Mouse (Mus musculus) left cerebral cortex, adult 18-20 months (tissue): ENCODE data around the gene C2cd5. TPM values are rescaled to one million over a fixed set of nuclear protein-coding genes. Genes with fewer than 3 reads are reported as not detected.
A peak's percentile ranks its signal among the peaks of the same experiment; 100 is the strongest.
"Not testable (repeated sequence)": the region's sequence is repeated elsewhere in the genome, so short reads cannot be mapped to it uniquely, and the experiment has no call there.

Source experiments
- DNase-seq, 2 experiments: peaks; one replicate each; pipeline ENCODE4 v3.0.0; 2021 to 2022; ENCODE audit warnings: low spot score in 2 of 2, mixed read lengths in 1 of 2
- total RNA-seq, 2 experiments: library from RNA; stranded (reverse); gene quantifications; 2 replicates each; pipeline ENCODE4 v1.2.3; 2021

Gene C2cd5
- total RNA-seq, 2 experiments from 2014 or later = 89.5 to 92.6 TPM

DNA sequence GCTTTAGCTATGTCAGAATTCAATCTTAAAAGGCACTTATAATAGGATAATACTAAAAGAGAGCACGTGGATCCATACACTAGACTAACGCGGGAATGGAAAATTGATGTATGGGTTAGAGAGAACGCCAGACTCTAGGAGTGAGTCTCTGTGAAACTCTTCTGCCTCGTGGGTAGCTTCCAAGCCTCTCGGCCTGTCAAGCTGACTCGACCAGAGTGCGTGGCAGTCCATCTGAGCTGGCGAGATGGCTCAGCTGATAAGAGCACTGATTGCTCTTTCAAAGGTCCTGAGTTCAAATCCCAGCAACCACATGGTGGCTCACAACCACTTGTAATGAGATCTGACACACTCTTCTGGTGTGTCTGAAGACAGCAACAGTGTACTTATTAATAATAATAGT is 113.2 kb downstream of the C2cd5 start:
- not testable (repeated sequence) for DNase-seq

DNA sequence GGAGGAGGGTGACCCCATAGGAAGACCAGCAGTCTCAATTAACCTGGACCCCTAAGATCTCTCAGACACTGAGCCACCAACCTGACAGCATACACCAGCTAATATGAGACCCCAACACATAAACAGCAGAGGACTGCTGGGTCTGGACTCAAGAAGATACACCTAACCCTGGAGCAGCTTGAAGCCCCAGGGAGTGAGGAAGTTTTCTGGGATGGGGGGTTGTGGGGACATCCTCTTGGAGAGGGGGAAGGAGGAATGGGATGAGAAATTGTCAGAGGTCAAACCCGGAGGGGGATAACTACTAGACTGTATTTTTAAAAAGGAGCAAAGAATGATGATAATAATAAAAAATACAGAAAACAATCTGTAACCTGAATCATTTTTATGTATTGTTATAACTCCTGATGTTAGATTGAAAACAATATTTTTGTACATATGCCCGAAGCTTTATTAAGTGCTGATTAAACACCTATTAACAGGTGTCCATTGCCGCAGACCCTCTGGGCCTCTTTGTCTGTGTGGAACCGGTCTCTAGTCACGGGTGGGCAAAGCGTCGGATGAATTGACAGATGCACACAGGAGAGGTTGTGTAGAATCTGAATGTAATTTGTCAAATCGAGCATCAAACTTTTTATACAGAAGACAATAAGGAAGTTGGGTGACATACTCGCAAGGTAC is 114.2 kb downstream of the C2cd5 start:
- DNase-seq = not testable (repeated sequence)

DNA sequence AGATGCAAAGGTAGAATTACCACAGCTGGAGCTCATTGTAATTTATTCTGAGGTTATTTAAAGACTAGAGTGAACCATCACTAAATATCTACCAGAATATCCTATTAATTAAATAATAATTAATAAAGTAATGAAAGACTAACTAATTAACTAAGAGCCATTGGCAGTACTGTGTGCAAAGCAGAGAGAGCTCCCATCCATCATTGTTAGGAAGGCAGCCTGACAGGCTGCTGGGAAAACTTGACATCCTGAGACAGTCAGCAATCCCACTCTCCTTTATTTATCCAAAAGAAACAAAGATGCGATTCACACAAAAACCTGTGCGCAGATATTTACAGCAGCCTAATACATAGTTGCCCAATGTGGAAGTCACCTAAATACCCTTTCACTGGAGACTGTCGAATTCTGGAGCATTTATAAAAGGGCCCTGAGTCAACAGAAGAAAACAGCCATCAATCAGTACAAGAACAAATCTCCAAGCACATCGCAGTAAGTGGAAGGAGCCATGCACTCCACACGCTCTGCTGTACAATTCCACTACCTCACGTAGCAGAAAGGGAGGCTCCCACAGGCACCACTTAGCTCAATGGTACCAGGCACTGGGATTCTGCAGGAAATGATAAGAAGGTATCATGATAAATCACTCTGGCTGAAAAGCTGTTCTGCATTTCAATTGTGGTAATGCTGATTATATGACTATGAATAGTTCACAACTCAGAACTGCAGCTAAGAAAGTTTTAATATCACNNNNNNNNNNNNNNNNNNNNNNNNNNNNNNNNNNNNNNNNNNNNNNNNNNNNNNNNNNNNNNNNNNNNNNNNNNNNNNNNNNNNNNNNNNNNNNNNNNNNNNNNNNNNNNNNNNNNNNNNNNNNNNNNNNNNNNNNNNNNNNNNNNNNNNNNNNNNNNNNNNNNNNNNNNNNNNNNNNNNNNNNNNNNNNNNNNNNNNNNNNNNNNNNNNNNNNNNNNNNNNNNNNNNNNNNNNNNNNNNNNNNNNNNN is 120.0 kb downstream of the C2cd5 start:
- no peak for DNase-seq

DNA sequence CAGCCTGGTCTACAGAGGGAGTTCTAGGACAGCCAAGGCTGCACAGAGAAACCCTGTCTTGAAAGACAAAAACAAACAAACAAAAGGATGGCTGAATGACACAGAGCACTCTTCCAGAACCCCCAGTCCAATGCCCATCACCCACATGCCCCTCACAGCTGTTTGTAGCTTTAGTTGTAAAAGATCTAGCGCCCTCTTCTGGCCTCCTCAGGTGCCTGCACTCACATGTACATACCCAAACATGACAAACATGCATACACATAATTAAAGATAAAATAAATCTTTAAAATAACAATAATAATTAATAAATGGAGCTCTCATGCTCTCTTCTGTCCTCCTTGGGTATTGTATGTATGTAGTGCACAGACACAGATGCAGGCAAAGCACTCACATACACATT is 122.7 kb downstream of the C2cd5 start:
- no peak for DNase-seq

DNA sequence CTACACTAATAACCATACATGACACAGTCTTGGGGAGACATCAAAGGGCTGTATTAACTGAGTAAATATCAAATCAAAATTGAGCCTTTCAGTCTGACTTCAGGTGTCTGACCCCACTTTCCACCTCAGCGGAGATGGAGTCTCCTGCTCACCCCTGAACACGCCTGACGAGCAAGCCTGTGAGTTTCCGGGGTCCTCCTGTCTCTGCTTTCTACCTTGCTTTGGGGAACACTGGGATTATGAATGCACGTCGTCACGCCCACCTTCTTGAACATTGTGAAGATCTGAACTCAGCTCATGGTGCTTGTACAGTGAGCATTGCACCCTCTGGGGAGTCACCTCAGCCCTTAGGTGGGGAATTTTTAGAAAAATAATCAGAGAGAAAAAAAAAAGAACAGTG is 126.7 kb downstream of the C2cd5 start:
- no peak for DNase-seq

DNA sequence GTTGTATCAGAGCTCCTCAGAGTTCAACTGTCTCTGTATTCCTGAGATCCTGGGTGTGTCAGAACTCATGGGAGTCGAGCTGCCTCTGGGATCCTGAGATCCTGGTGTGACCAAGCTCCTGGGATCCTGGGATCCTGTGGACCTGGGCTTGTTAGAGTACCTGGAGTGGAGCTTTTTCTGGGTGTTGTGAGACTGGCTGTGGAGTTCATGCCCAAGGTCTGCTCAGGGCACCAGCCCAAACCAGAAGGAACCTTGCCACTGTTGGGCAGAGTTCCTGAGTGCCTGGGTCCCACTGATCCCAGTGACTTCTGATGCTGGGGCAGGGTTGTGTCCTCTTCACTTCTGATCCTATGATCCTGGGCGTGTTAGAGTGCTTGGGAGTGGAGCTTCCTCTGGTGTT is 127.7 kb downstream of the C2cd5 start:
- DNase-seq = no peak

DNA sequence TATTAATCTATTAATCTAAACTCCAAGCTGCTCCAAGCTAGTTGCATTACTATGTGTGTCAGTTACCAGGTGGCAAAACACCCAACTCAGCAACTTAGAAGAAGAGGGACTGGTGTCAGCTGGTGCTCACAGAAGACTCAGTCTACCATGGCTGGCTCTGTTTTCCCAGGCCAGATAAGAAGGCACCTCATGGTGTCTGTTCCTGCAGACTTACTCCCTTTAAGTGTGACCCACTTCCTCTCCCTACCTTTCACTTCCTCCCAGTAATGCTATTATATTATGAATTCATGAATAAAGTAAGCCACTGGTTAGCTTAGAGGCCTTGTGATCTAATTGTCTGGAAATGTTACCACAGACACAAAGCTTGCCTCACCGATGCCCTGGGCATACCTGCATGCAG is 132.5 kb downstream of the C2cd5 start:
- no peak for DNase-seq

DNA sequence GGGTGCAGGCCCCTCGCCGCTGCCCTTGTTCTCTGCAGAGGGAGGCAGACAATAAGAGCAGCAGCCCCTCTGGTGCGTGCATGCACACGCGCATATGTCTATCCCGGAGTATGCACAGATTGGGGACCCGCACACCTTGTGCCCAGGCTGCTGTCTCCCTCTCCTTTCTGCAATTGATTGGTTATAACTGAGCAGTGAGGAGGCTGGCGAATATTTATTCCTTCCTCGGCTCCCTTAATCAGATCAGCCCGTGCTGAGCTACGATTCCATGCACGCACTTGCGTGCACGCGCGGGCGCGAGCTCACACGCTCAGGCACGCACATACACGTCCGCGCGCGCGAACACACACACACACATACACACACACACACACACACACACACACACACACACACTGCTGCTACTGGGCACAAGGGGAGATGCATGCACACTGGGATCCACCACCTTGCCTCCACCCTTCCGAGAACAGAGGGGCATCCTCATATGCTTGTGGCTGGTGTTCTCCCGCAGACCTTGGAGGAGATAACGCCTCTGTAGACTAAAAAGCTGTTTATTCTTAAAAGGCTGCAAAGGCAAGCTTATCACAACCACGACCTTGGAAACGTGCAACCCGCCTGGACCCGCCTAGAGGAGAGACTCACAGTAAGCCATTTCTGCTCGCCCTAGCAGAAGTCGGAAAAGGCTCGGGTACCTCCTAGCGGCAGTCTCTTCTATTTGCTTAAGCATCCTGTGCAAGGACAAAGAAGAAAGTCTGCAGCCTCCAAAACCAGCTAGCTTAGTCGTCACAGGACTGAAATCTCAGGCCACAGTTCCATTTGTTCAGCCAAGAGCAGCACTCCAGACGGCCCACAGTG is 135.2 kb downstream of the C2cd5 start:
- peak; percentile 75 to 87 for DNase-seq

DNA sequence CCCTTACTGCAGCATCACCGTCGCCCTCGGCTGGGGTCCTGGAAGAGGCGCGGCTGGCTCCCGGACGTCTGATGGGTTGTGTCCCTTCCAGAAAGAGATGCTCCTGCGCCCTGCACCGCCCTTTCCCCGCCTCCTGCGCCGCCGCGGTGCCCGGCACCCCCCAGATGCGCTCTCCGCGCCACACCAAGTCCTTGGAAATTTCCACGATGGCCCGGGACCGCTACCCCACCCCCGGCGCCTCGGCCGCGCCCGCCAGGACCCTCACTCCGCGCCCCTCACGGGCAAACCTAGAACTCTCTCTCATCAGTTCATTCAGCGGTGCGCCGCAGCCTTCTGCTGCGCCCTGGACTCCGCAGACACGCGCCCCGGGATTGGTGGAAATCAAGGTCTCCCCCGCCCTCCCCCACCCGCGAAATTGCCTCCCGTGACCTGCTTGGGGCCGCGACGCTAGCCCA is 135.8 kb downstream of the C2cd5 start, which contains the start of gene St8sia1:
St8sia1 (minus strand) TSS at position 377 of the 455 bp plus-strand sequence.
- DNase-seq = peak; percentile 54 to 72

DNA sequence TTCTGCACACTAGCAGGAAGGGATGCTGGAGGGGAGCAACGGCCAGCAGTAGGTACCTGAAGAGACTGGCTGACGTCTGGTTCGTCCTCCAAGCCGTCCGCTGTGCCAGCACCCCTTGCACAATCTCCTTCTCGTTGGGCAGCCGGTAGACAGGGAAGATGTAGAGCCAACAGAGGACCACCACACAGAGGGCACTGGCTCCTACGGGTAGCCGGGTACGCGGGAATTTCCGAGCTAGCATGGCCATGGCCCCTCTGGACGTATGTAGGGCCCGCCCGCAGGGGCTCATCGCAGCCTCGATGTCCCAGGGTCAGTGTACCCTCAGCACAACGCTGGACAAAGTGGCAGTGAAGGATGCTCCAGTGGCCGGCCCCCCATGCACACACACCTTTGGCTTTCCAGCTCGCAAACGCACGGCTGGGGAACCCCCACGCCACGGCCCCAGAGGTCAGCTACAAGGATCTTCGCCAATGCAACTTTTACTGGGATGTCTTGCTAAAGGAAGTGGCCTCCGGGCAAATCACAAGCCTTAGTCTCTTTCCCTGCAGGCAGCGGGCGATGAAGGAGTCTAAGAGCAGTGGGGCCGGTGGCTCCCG is 136.4 kb downstream of the C2cd5 start:
- peak in 1 of 2 experiments; percentile 13 for DNase-seq

DNA sequence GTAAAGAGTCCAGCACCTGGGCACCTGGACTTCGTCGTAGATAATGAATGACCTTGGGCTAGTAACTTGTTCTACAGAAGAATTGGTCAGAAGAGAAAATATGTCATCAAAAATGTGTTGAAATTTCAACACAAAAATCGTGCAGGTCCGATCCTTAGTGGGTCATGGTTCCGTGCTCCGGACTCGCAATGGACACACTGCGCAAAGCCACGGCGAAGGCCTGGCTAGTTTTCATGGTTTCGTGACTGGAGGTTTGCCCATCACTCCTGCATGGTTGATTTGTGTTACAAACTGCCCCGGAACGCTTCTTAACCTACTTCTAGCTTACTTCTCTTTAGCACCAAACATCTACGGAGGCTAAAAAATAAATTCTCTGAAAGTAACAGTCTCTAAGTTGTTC is 137.1 kb downstream of the C2cd5 start:
- DNase-seq = peak in 1 of 2 experiments; percentile 25

DNA sequence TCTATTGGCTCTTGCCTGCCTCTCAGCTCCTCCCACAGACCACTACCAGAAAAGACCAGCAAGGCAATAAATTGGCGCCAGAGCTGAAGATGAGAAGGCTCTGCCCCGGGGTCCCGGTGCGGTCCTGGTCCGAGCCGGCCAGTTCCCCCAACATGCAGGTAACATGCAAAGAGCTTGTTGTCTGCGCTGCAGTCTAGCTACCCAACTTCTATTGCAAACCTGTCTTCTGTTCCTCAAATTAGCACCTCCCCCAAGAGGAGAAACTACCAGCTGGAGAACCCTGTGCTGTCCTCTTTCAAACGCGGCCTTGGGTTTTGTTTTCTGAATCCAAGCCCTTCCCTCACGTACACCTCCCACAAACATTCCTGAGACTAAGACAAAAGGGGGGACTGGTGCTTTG is 137.5 kb downstream of the C2cd5 start:
- no peak for DNase-seq

DNA sequence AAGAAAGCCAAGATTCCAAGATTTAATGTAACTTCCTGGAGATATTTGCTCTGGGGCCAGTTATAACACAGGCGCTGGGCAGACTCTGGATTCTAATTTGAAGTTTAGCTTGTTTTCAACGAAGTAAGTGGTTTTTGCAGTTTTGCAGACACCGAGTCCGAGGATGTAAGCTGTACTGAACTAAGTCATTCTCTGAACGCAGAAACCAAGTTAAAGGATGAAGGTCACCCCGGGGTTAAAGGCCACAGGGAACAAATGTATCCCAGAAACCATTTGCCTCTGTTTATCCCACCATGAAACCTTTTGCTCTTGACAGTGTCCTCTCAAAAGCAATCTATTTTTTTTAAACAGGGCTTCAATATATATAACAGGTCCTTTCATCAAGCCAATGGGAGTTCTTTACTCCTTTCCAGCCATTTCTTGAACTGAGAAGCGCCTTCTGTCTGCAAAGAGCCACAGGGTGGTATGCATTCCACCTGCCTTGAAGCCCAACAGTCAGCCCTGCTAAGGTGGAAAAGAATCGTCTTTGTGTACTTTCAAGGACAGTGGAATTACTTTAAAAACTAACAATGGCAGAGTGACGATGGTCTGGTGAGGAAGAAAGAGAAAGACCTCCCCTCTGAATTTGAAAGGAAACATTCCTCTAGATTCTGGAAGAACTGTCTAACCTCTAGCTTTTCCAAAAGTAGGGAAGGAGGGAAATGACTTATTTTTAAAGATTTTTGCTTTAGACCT is 138.1 kb downstream of the C2cd5 start:
- no peak for DNase-seq

Other genes starting within 250 kb of the C2cd5 start
- gene St8sia1, start 135.7 kb downstream of the C2cd5 start, total RNA-seq = 10 to 100 TPM; 28.2 to 32.8 TPM
- 100 to 1,000 TPM; 191 to 198 TPM for gene Etnk1, start 67.1 kb upstream of the C2cd5 start, total RNA-seq